Mouse (Mus musculus): ENCODE measurements at regions not wholly inside any gene's neighbourhood (a gene's known extent, or its start where the extent isn't known, plus 50 kb on each side); places are given as distances from the start of the nearest gene placed in this dataset.

DNA sequence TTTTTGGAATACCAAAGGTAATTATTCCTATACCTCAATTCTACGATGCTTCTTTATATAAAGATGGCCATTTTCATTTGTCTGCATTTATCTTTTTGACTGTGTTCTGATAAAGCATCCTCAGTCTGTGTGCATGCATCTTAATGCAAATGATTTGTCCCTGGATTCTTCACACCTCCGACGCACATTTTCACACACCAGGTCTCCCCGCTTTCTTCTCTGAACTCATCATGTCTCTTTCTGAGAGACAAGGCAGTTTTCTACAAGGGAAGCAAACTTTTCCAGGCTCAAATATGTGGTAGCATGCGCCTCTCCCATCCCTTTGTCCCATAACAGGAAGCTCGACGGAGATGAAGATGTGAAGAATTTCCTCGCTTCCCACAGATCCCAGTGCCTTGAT is 63.5 kb downstream of the Fam43a start:
- Histone ChIP-seq H3K27ac (ENCODE audit: insufficient read depth, low read length) (no peak overlapping the region), H3K4me3 (ENCODE audit: extremely low read depth, insufficient read depth, insufficient read length) (no peak overlapping the region), H3K27me3 (ENCODE audit: control insufficient read depth, insufficient read depth, low read length) (no peaks in the 10 kb centered on the region), H3K36me3 (ENCODE audit: control insufficient read depth, insufficient read depth, low read length) (no peaks in the 10 kb centered on the region), H3K4me1 (ENCODE audit: control insufficient read depth, insufficient read depth, insufficient read length) (peaks cover 8% of the 10 kb centered on the region; the same call in 1 of the 2 replicates)
- WGBS = 84% methylated on average over 8 of the region's 8 CpGs
- TF ChIP-seq POLR2A (IDR thresholded peaks at IDR 0.05; ENCODE audit: low read depth, low read length) (no peak), CTCF (IDR thresholded peaks at IDR 0.05; ENCODE audit: extremely low read depth, insufficient read depth, insufficient read length, insufficient replicate concordance) (no peak)
- DNase-seq (ENCODE audit: low read depth in 1 of 2, low spot score in 2 of 2) = no peak

DNA sequence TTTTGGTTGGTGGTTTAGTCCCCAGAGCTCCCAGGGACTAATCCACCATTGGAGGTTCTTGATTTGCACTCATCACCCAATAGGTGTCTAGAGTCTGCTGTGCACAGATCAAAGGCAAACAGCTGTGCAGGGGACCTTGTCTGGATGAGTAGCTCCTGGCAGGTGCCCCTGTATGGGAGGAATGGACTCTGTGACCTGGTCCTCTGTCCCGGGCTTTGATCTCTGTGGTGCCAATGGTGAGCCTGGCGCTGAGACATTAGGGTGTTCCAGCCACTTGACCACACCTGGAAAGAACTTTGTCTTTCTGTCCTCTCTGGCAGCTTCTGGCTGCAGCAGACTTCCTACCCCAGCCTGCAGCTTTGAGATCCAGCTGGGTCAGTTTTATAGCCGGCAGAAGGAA is 64.4 kb downstream of the Fam43a start:
- Histone ChIP-seq H3K4me1 (ENCODE audit: control insufficient read depth, insufficient read depth, insufficient read length) (peaks cover 8% of the 10 kb centered on the region; the same call in 1 of the 2 replicates), H3K27me3 (ENCODE audit: control insufficient read depth, insufficient read depth, low read length) (no peaks in the 10 kb centered on the region), H3K36me3 (ENCODE audit: control insufficient read depth, insufficient read depth, low read length) (no peaks in the 10 kb centered on the region), H3K27ac (ENCODE audit: insufficient read depth, low read length) (no peak overlapping the region), H3K4me3 (ENCODE audit: extremely low read depth, insufficient read depth, insufficient read length) (no peak overlapping the region)
- WGBS = 88% methylated on average over 3 of the region's 3 CpGs
- DNase-seq (ENCODE audit: low read depth in 1 of 2, low spot score in 2 of 2) = no peak
- TF ChIP-seq POLR2A (IDR thresholded peaks at IDR 0.05; ENCODE audit: low read depth, low read length) = no peak
- no peak for TF ChIP-seq CTCF (IDR thresholded peaks at IDR 0.05; ENCODE audit: extremely low read depth, insufficient read depth, insufficient read length, insufficient replicate concordance)

DNA sequence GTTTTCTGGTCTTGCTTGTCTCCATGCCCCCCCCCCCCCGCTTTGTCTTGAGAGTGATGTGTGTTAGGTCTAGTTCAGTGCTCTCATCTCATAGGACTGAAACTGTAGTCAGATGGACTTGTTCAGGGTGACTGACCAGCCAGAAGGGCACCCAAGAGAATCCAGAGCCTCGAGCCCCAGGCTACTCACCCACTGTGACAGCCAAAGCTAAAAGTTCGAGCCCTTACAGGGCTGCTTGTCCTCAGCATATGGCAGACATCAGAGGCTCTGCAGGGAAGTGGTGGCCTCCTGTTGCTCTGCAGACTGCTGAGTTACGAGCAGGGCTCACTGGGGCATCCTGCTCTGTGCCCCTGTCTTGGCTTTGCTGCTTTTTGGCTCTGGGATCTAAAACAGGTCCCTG is 64.9 kb downstream of the Fam43a start:
- H3K4me1 ChIP-seq (ENCODE audit: control insufficient read depth, insufficient read depth, insufficient read length) = peaks cover 8% of the 10 kb centered on the region; the same call in 1 of the 2 replicates
- TF ChIP-seq POLR2A (IDR thresholded peaks at IDR 0.05; ENCODE audit: low read depth, low read length) (no peak), CTCF (IDR thresholded peaks at IDR 0.05; ENCODE audit: extremely low read depth, insufficient read depth, insufficient read length, insufficient replicate concordance) (no peak)
- no peak overlapping the region for H3K27ac ChIP-seq (ENCODE audit: insufficient read depth, low read length)
- DNase-seq (ENCODE audit: low read depth in 1 of 2, low spot score in 2 of 2) = no peak
- no peaks in the 10 kb centered on the region for H3K36me3 ChIP-seq (ENCODE audit: control insufficient read depth, insufficient read depth, low read length)
- no peaks in the 10 kb centered on the region for H3K27me3 ChIP-seq (ENCODE audit: control insufficient read depth, insufficient read depth, low read length)
- H3K4me3 ChIP-seq (ENCODE audit: extremely low read depth, insufficient read depth, insufficient read length) = no peak overlapping the region
- WGBS = 62% methylated on average over 4 of the region's 4 CpGs

DNA sequence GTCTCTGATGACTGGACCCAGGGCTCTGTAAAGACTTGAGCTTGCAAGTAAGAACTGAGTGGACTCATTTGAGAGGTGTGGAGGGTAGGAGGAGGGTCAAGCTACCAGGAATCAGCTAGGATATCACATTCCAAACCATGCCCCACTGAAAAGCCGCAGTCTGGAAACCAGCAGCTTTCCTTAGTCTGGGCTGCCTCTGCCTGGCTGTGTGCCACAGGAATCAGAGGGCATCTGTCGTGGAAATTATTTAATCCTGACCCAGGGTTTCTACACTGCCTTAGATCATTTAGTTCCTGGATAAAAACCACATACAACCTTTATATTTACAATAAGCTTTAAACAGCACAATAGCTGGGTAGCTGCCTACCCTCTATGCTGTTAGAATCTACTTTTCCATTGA is 66.4 kb downstream of the Fam43a start:
- Histone ChIP-seq H3K36me3 (ENCODE audit: control insufficient read depth, insufficient read depth, low read length) (no peaks in the 10 kb centered on the region), H3K27ac (ENCODE audit: insufficient read depth, low read length) (no peak overlapping the region), H3K4me3 (ENCODE audit: extremely low read depth, insufficient read depth, insufficient read length) (no peak overlapping the region), H3K27me3 (ENCODE audit: control insufficient read depth, insufficient read depth, low read length) (no peaks in the 10 kb centered on the region), H3K4me1 (ENCODE audit: control insufficient read depth, insufficient read depth, insufficient read length) (peaks cover 8% of the 10 kb centered on the region; the same call in 1 of the 2 replicates)
- WGBS = 72% methylated on average over 2 of the region's 2 CpGs
- no peak for DNase-seq (ENCODE audit: low read depth in 1 of 2, low spot score in 2 of 2)
- no peak for TF ChIP-seq POLR2A (IDR thresholded peaks at IDR 0.05; ENCODE audit: low read depth, low read length)
- no peak for TF ChIP-seq CTCF (IDR thresholded peaks at IDR 0.05; ENCODE audit: extremely low read depth, insufficient read depth, insufficient read length, insufficient replicate concordance)

DNA sequence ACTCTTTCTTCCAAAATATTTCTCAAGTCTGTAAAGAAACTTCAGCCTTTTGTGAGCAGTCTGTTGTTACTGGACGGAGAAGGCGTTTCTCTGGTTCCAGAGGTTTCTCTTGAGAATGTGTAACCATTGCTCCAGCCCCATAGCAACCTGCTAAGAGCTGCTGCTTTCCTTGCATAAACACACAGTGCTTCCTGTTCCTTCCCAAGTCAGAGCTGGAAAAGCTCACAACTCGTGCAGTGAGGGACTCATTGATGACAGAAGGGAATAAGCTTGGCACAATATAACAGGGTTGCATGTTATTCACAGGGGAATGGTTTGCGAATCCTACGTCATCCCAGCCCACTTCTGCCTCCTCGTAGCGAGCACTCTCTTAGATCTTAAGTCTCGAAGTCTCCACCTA is 70.4 kb downstream of the Fam43a start:
- no peak for DNase-seq (ENCODE audit: low read depth in 1 of 2, low spot score in 2 of 2)
- Histone ChIP-seq H3K27ac (ENCODE audit: insufficient read depth, low read length) (no peak overlapping the region), H3K4me1 (ENCODE audit: control insufficient read depth, insufficient read depth, insufficient read length) (peaks cover 8% of the 10 kb centered on the region; the same call in 1 of the 2 replicates), H3K36me3 (ENCODE audit: control insufficient read depth, insufficient read depth, low read length) (no peaks in the 10 kb centered on the region), H3K27me3 (ENCODE audit: control insufficient read depth, insufficient read depth, low read length) (no peaks in the 10 kb centered on the region), H3K4me3 (ENCODE audit: extremely low read depth, insufficient read depth, insufficient read length) (no peak overlapping the region)
- no peak for TF ChIP-seq CTCF (IDR thresholded peaks at IDR 0.05; ENCODE audit: extremely low read depth, insufficient read depth, insufficient read length, insufficient replicate concordance)
- TF ChIP-seq POLR2A (IDR thresholded peaks at IDR 0.05; ENCODE audit: low read depth, low read length) = no peak
- 88% methylated on average over 8 of the region's 8 CpGs for WGBS

DNA sequence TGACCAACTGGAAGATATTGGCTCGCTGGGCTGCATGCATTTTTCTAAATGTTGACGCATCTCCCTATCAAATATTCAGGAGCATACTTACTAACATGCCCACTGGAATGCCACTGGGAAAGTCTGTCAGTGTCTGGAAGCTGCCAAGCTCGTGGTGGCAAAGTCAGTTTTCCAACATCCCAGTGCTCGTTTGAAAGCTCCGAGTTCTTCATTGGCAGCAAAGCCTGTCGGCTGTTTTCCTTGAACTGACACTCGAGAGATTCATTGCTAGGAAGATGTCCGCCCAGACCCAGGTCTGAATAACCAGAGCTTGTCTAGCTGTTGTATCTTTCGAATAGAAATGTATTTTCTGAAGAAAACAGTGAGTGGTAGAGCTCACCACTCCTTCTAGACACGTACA is 72.1 kb downstream of the Fam43a start:
- 88% methylated on average over 10 of the region's 10 CpGs for WGBS
- TF ChIP-seq CTCF (IDR thresholded peaks at IDR 0.05; ENCODE audit: extremely low read depth, insufficient read depth, insufficient read length, insufficient replicate concordance) (no peak), POLR2A (IDR thresholded peaks at IDR 0.05; ENCODE audit: low read depth, low read length) (no peak)
- Histone ChIP-seq H3K27ac (ENCODE audit: insufficient read depth, low read length) (no peak overlapping the region), H3K36me3 (ENCODE audit: control insufficient read depth, insufficient read depth, low read length) (no peaks in the 10 kb centered on the region), H3K27me3 (ENCODE audit: control insufficient read depth, insufficient read depth, low read length) (no peaks in the 10 kb centered on the region), H3K4me1 (ENCODE audit: control insufficient read depth, insufficient read depth, insufficient read length) (peaks cover 10% of the 10 kb centered on the region; the same call in 1 of the 2 replicates), H3K4me3 (ENCODE audit: extremely low read depth, insufficient read depth, insufficient read length) (no peak overlapping the region)
- DNase-seq (ENCODE audit: low read depth in 1 of 2, low spot score in 2 of 2) = no peak

DNA sequence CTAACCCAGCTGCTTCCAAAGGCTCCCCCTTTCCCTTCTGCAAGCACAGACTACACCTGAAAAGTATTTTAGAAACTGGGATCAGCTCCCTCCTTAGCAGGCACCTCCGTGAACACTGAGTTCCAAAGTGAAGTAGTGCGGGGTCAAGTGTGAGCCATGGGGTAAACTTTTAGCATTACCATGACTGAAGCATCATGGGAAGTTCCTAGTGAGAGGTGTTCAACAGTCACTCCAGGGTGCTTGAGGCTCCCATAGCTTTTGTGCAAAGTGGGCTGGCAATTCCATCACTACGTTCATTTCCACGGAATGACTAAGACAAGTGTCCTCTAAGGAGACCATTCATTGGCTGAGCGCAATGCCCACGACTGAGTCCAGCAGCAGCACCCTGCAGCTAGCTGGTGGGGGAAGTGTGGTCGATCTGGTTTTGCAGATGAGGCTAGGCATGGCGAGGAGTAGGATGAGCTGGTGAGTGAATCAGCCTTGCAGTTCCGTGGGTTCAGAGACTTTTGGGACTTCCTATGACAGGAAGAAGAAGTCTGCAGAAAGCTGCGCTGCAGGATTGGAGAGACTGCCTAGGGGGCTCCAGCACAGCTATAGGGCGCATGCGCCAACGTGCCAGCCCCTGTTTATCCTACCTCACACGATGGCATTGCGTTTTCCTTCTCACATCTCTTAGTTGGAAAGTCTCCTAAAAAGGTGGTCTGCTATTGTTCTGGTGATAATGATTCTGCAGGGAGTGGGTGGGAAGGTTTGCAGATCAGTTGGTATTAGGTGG is 73.4 kb downstream of the Fam43a start:
- Histone ChIP-seq H3K4me3 (ENCODE audit: extremely low read depth, insufficient read depth, insufficient read length) (no peak overlapping the region), H3K4me1 (ENCODE audit: control insufficient read depth, insufficient read depth, insufficient read length) (peaks cover 14% of the 10 kb centered on the region)

More for the DNA sequence above, 73.4 kb downstream of the Fam43a start:
- DNase-seq (ENCODE audit: low read depth in 1 of 2, low spot score in 2 of 2) = no peak
- 50% methylated on average over 15 of the region's 15 CpGs for WGBS
- TF ChIP-seq CTCF (IDR thresholded peaks at IDR 0.05; ENCODE audit: extremely low read depth, insufficient read depth, insufficient read length, insufficient replicate concordance) = no peak
- no peak for TF ChIP-seq POLR2A (IDR thresholded peaks at IDR 0.05; ENCODE audit: low read depth, low read length)
- Histone ChIP-seq H3K27me3 (ENCODE audit: control insufficient read depth, insufficient read depth, low read length) (no peaks in the 10 kb centered on the region), H3K27ac (ENCODE audit: insufficient read depth, low read length) (no peak overlapping the region), H3K36me3 (ENCODE audit: control insufficient read depth, insufficient read depth, low read length) (no peaks in the 10 kb centered on the region)

All from spleen, adult 2 months (tissue).